Mouse (Mus musculus) stomach, embryonic 14.5 days (tissue): ENCODE results near the gene Pold3. TPM values are rescaled to one million over a fixed set of nuclear protein-coding genes. Genes with fewer than 3 reads are reported as not detected.

Experiments used
- ATAC-seq: fragments of 200-750 bp; cut with Nextera tagmentation; 2 replicates; pipeline ENCODE4 v1.8.0; 2017; ENCODE audit warnings: low read depth, moderate TSS enrichment; ENCODE audit not compliant: insufficient number of reproducible peaks, insufficient read depth, low FRiP score
- H3K27ac ChIP-seq: fragments of 300-500 bp; sonication (generic); 2 replicates; pipeline ENCODE4 v1.5.1; 2014; ENCODE audit warnings: mild to moderate bottlenecking, low read length, moderate library complexity, mixed read lengths
- H3K27me3 ChIP-seq: fragments of 300-500 bp; sonication (generic); 2 replicates; pipeline ENCODE4 v1.6.1; 2014; ENCODE audit warnings: low read length, control low read depth, mixed read lengths; ENCODE audit not compliant: control insufficient read depth, insufficient read depth
- H3K36me3 ChIP-seq: fragments of 300-500 bp; sonication (generic); 2 replicates; pipeline ENCODE4 v1.6.1; 2014; ENCODE audit warnings: mild to moderate bottlenecking, control low read depth, low read length, moderate library complexity, mixed read lengths; ENCODE audit not compliant: control insufficient read depth, insufficient read depth
- H3K4me1 ChIP-seq: fragments of 300-500 bp; sonication (generic); 2 replicates; pipeline ENCODE4 v1.6.1; 2014; ENCODE audit warnings: low read length, control low read depth, mixed read lengths; ENCODE audit not compliant: control insufficient read depth, insufficient read depth
- H3K4me2 ChIP-seq: fragments of 300-500 bp; sonication (generic); replicated peaks from 2 replicates; pipeline ENCODE4 v1.6.1; 2014; ENCODE audit warnings: low read depth, low read length, control low read depth
- H3K4me3 ChIP-seq: fragments of 300-500 bp; sonication (generic); 2 replicates; pipeline ENCODE4 v1.5.1; 2014; ENCODE audit warnings: low read depth, low read length, control low read depth
- H3K9ac ChIP-seq: fragments of 300-500 bp; sonication (generic); replicated peaks from 2 replicates; pipeline ENCODE4 v1.6.1; 2014; ENCODE audit warnings: low read depth, mild to moderate bottlenecking, control low read depth, low read length, moderate library complexity, mixed read lengths
- H3K9me3 ChIP-seq: fragments of 300-500 bp; sonication (generic); 2 replicates; pipeline ENCODE4 v1.6.1; 2016; ENCODE audit warnings: low read depth, low read length, control low read depth; ENCODE audit not compliant: control insufficient read depth
- WGBS: fragments of 180-500 bp; shearing (Covaris S2); extraction: QIAGEN DNeasy Blood & Tissue Kit; methylation state at CpG from one replicate; pipeline ENCODE4 v1.1.7; 2014; 5-methylcytosine and 5-hydroxymethylcytosine counted together
- polyA plus RNA-seq: library from polyadenylated mRNA; unstranded; fragments of >200 nt; fragmentation: Nextera tagmentation; extraction: Ambion mirVana; gene quantifications from 2 replicates; pipeline ENCODE4 v1.2.1, GENCODE M21; 2014

The Pold3 gene
- polyA plus RNA-seq, 1 experiment from 2014 or later: 75.2 TPM

DNA sequence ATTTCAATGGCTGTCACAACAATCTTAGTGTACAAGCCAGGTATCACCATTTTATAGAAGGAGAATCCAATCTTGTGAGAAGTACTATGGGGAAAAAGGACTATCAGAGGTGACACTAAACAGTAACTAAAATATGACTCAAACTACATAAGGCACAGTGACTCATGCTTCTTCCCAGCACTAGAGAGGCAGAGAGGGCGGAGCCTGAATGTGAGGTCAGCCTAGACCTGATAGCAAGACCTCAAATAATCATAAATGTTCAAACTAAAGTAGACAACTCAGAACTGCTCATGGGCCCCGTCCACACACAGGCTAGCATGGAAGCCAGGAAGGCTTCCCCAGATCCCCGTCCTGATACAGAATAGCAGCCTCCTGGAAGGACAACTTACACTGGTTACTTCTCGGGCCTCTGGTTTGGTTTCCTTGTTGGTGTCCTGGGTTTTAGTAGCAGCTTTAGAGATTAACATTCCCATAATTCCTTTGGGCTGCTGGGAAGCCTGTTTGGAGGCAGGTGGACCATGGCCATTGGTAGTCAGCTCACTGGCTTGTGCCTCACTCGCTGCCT is 21.3 kb downstream of the Pold3 start:
- peaks cover 66% of the 10 kb centered on the region for H3K36me3 ChIP-seq
- no peak overlapping the region for H3K9ac ChIP-seq
- H3K4me2 ChIP-seq: no peak overlapping the region
- WGBS: 86% methylated on average over 5 of the region's 5 CpGs
- H3K9me3 ChIP-seq: no peaks in the 10 kb centered on the region
- no peak overlapping the region for H3K27ac ChIP-seq
- no peak overlapping the region for H3K4me3 ChIP-seq
- 0 out of 2 replicates have a peak, but pooled peaks have one; percentile 33 for ATAC-seq
- no peaks in the 10 kb centered on the region for H3K4me1 ChIP-seq
- no peaks in the 10 kb centered on the region for H3K27me3 ChIP-seq

DNA sequence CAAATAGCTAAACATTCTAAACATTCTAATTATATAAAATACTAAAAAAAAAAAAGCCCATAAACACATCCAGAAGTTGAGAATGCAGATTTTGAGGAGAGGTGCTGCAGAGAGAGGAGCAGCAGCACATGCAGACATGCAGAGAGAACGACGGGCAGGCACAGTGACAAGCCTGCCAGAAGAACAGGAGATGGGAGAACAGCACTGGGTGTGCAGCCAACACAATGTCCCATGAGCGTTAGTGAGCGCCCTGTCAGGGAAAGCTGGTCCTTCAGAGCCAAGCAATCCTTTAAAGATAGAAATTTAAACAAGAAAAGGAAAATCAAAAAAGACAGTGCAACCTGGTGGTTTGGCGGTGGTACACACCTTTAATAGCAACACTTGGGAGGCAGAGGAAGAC is 34.5 kb downstream of the Pold3 start:
- 97% methylated on average over 5 of the region's 5 CpGs for WGBS
- Histone ChIP-seq H3K27me3 (no peaks in the 10 kb centered on the region), H3K4me2 (no peak overlapping the region), H3K4me3 (no peak overlapping the region), H3K9ac (no peak overlapping the region), H3K4me1 (peaks cover 6% of the 10 kb centered on the region; the same call in 1 of the 2 replicates), H3K9me3 (no peaks in the 10 kb centered on the region), H3K27ac (no peak overlapping the region), H3K36me3 (peaks cover 59% of the 10 kb centered on the region)
- no peak for ATAC-seq

DNA sequence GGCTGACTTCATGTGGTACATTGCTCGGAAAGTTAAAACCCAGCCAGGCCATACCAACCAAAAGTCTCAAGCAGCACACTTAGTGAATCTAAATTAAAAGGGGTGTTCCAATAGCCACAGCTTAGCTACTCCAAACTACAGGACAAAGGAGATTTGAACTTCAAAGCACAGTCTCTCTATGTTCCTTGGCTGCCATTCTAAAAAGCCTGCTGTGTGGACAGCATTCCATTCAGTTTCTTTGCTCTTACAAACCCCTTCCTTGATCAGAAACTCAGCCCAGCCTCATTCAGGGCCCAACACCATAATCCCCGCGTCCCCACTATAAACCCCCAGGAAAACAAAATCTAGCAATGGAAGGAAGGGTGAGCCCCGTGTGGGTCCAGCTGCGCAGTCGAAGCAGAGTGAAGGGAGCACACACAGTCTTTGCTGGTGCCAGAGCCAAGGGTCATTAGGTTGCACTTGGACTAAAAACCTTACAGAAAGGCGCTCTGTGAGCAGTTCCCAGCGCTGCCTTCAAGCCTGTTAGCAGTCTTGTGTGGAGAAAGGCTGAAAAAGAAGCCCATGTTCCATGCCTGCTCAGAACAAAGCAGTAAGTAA is 35.1 kb downstream of the Pold3 start:
- no peak overlapping the region for H3K27ac ChIP-seq
- no peak overlapping the region for H3K4me2 ChIP-seq
- no peak overlapping the region for H3K9ac ChIP-seq
- 93% methylated on average over 8 of the region's 8 CpGs for WGBS
- no peaks in the 10 kb centered on the region for H3K9me3 ChIP-seq
- no peak for ATAC-seq
- 0 out of 2 replicates have a peak, but pooled peaks cover 5% of the 10 kb centered on the region for H3K4me1 ChIP-seq
- H3K27me3 ChIP-seq: no peaks in the 10 kb centered on the region
- no peak overlapping the region for H3K4me3 ChIP-seq
- H3K36me3 ChIP-seq: peaks cover 62% of the 10 kb centered on the region

DNA sequence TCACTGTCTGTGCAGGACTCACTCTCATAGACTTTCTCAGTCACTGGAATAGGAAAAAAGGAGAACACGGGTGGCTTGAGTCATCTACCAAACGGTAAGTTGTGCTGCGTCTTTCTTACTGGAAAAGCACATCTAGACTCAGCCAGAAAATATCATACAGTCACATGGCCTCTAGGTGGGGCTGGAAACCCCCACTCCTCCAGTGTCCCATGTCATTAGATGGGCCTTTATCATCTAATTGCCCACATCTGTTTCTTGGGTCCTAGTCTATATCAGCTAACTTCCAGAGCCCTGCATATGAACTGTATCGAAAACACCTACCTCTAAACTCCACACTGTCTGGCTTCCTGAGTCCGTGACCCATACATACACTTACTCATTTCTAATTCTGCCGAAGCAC is 37.6 kb downstream of the Pold3 start:
- no peaks in the 10 kb centered on the region for H3K9me3 ChIP-seq
- H3K27me3 ChIP-seq: no peaks in the 10 kb centered on the region
- WGBS: 89% methylated on average over 6 of the region's 6 CpGs
- H3K4me1 ChIP-seq: peaks cover 4% of the 10 kb centered on the region; the same call in 1 of the 2 replicates
- H3K4me2 ChIP-seq: no peak overlapping the region
- H3K36me3 ChIP-seq: peaks cover 57% of the 10 kb centered on the region
- ATAC-seq: no peak
- no peak overlapping the region for H3K27ac ChIP-seq
- no peak overlapping the region for H3K4me3 ChIP-seq
- H3K9ac ChIP-seq: no peak overlapping the region

DNA sequence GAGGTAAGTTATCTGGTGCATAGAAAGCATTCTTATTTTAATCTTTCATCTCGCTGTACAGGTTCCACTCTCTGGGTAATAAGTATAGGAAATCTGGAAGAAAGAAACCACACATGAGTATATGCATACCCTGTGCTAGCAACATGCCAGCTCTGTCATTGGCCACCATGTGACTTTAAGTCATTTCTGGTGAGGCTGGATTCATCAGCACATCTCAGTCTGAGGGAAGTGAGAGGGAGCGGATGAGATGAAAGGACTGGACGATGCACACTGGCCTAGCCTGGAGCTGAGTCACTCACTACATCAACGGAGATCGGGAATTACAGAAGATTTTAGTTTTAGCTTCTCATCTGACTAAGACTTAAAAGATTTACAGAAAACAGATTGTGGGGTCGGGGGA is 38.5 kb downstream of the Pold3 start:
- no peak overlapping the region for H3K4me2 ChIP-seq
- no peak overlapping the region for H3K27ac ChIP-seq
- peaks cover 52% of the 10 kb centered on the region for H3K36me3 ChIP-seq
- H3K9me3 ChIP-seq: no peaks in the 10 kb centered on the region
- H3K27me3 ChIP-seq: no peaks in the 10 kb centered on the region
- no peak overlapping the region for H3K9ac ChIP-seq
- ATAC-seq: no peak
- peaks cover 4% of the 10 kb centered on the region; the same call in 1 of the 2 replicates for H3K4me1 ChIP-seq
- 91% methylated on average over 6 of the region's 6 CpGs for WGBS
- no peak overlapping the region for H3K4me3 ChIP-seq

DNA sequence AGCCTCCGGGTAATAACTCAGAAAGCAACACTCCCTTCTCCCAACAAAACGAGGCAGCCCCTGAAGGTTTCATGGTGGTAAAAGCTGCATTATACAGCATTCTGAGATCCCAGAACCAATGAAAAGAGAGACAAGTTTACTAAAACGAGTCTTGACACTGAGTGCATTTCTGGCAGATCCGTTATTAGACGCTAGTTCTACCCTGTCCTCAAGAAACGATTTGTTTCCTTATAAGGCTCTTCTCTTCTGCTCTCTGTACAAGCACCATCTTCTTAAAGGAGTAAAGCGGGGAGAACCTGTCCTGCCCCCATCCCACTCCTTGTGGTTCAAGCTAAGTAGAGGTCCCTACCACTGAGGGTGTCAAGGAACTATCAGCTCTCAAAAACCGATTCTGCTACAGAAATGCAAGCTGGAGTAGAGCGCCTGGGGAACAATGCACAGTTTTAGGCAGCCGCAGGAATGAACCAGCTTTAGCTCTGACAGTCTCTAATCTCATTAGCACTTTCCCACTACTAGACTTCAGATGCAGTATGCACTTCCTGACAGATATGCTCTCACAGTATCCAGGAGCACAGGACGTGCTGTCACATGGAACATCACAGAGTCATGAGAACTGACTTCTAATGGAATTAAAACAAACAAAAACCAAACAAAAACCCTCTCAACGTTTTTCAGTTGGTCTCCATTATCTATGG is 41.1 kb downstream of the Pold3 start:
- Histone ChIP-seq H3K36me3 (peaks cover 31% of the 10 kb centered on the region), H3K27ac (peak overlapping the region; percentile 79)
- WGBS: 59% methylated on average over 12 of the region's 12 CpGs

DNA sequence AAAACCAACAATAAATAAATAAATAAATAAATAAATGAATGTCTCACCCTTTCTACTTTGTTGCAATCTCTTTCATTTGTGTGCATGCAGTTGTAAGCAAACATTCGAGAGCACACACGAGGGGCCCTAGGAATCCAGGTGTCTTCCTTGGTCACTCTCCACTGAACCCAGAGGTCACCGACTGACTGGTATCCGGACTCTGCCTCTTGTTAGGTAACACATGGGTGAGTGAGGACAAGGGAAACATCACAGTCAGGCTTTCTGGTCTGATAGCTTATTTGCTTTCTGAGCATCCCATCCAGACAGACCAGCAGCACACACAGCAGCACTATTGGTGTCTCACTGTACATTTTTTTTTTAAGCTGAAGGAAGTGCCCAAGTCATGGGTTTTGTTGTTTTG is 44.3 kb downstream of the Pold3 start:
- no peak overlapping the region for H3K27ac ChIP-seq
- H3K9ac ChIP-seq: no peak overlapping the region
- no peaks in the 10 kb centered on the region for H3K27me3 ChIP-seq
- no peak overlapping the region for H3K4me3 ChIP-seq
- H3K4me2 ChIP-seq: no peak overlapping the region
- 78% methylated on average over 4 of the region's 4 CpGs for WGBS
- no peak for ATAC-seq
- H3K9me3 ChIP-seq: no peaks in the 10 kb centered on the region
- peaks cover 8% of the 10 kb centered on the region for H3K36me3 ChIP-seq
- H3K4me1 ChIP-seq: peaks cover 11% of the 10 kb centered on the region

More for the DNA sequence above, 41.1 kb downstream of the Pold3 start:
- H3K4me3 ChIP-seq: no peak overlapping the region
- H3K4me2 ChIP-seq: no peak overlapping the region
- H3K9me3 ChIP-seq: no peaks in the 10 kb centered on the region
- H3K4me1 ChIP-seq: peaks cover 4% of the 10 kb centered on the region; the same call in 1 of the 2 replicates
- no peaks in the 10 kb centered on the region for H3K27me3 ChIP-seq
- ATAC-seq: no peak; the same call in 1 of the 2 replicates
- no peak overlapping the region for H3K9ac ChIP-seq

DNA sequence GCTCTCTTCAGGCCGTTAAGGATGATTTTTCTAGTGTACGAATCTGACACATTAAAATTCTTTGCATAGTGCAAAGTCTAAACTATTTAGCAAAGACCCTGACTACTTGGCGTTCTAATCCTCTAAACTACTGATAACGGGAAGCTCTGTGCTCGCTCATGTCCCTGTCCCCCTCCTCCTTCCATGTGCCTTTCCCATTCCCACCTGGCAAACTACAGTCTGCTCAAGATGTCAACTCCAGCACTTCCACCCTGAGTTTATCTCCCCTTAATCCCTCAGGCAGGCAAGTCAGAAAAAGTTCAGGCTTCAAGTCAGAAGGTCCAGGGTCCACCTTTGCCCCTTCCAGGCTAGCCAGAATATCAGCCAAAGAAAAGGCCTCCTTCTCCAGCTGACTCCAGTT is 45.1 kb downstream of the Pold3 start:
- ATAC-seq: no peak
- no peak overlapping the region for H3K4me2 ChIP-seq
- no peak overlapping the region for H3K4me3 ChIP-seq
- no peaks in the 10 kb centered on the region for H3K9me3 ChIP-seq
- H3K27me3 ChIP-seq: no peaks in the 10 kb centered on the region
- 0 out of 2 replicates have a peak, but pooled peaks cover 4% of the 10 kb centered on the region for H3K36me3 ChIP-seq
- H3K27ac ChIP-seq: no peak overlapping the region
- no peak overlapping the region for H3K9ac ChIP-seq
- H3K4me1 ChIP-seq: peaks cover 11% of the 10 kb centered on the region
- 40% methylated on average over 5 of the region's 5 CpGs for whole genome bisulfite sequencing
